Mouse (Mus musculus): ENCODE measurements around the gene Ldlrad1. TPM values are rescaled to one million over a fixed set of nuclear protein-coding genes. Genes with fewer than 3 reads are reported as not detected.

Gene Ldlrad1
- polyA plus RNA-seq, 1 experiment, result 52.0 TPM

DNA sequence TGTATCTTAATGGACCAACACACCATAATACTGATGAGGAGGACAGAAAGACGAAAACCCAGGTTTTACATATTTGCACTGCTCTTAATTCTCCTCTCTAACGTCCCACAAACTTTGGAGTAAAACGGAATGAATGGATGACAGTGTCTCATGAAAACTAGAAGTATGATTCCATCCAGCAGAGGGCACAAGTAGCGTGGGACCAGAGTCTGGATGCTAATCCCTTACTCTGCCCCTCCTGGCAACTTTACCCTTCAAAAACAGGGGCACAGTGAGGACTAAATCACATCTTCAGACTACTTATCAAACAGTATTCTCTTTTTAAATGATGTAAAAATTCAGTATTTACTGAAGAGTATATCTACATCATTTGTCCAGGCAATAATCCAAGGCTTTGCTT is 41.5 kb downstream of the Ldlrad1 start:
- H3K4me1 ChIP-seq (ENCODE audit: control insufficient read depth, insufficient read depth, low read length), result peaks cover 9% of the 10 kb centered on the region

DNA sequence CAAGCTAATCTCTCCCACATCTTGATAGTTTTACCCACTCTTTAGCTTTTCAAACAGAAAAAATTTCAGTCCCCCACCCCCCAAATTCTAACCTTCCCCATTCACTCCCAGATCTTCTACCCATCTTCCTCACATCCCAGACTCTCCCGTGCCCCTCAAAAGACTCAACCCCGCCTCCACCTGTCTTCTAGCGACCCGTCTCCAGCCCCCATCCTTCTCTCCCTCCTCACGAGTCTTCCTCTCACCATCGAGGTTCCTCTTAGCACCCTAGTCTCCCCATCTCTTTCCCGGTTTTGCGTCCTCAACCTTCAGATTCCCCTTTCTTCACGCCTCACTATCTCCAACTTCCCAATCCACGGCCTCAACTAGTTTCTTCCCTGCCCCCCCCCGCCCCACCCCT is 43.5 kb downstream of the Ldlrad1 start:
- DNase-seq, result peak; percentile 21
- peaks cover 3% of the 10 kb centered on the region; the same call in 1 of the 2 replicates for H3K4me1 ChIP-seq (ENCODE audit: control insufficient read depth, insufficient read depth, low read length)

More for the DNA sequence above, 41.5 kb downstream of the Ldlrad1 start:
- DNase-seq, result no peak
- no peak overlapping the region for H3K4me3 ChIP-seq (replicated peaks; ENCODE audit: extremely low read depth, low read depth, low read length)
- WGBS, result 18% methylated on average over 4 of the region's 4 CpGs
- TF ChIP-seq POLR2A (IDR thresholded peaks at IDR 0.05; ENCODE audit: borderline replicate concordance, extremely low read depth, low read depth, low read length) (no peak), CTCF (IDR thresholded peaks at IDR 0.05; ENCODE audit: insufficient read depth, low read length) (peak; percentile 61)

DNA sequence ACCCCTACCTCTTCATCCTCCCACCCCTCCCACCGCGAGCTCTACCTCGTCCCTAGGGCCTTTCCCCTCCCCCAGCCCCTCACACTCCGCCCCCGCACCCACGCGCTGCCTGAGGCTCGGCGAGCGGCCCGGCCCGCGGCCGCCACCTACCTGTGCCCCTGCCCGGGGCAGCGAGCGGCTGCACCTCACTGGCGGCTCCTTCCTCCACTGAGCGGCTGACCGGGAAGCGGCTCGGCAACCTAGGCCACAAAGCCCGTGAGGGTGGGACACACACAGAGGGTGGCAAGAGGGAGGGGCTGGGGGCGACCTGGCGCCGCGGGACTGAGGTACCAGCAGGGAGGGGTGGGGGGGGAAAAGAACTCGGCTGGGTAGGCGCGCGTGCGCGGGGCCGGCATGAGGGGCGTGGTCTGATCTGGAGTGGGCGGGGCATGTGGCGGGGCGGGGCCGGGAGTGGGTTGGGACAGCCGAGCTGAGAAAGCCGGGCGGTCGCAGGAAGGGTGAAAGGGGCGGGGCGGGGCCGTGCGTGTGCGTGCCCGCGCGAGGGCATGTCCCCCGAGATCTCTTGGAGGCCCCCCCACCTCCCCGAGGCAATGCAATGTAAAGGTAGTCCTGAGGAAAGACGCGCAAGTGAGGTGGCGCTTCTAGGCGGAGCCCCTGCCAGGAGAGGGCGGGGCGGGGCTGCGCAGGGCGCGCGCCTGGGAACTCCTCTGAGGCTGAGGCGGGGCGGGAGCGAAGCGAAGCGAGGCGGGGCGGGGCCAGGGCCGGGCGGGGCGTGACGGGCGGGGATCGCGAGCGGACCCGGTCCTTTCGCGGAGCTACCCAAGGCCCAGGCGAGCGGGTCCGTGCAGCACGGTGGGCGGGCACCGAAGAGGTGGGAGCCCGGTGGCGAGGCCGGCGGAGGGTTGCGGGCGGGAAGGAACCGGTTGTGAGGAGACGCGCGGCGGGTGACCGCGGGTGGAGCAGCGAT is 44.4 kb downstream of the Ldlrad1 start, which contains the start of the genes Lrrc42 and Hspb11:
Gene Lrrc42, minus strand, starts transcription at position 408 of the 967 bp plus-strand sequence.
Gene Hspb11, plus strand, starts transcription at position 469 of the 967 bp plus-strand sequence.
- 1% methylated on average over 93 of the region's 101 CpGs for WGBS
- TF ChIP-seq CTCF (IDR thresholded peaks at IDR 0.05; ENCODE audit: insufficient read depth, low read length), result no peak
- Histone ChIP-seq H3K4me3 (replicated peaks; ENCODE audit: extremely low read depth, low read depth, low read length) (peak within 1 kb of the TSS; percentile 83), H3K4me1 (ENCODE audit: control insufficient read depth, insufficient read depth, low read length) (peaks cover 3% of the 10 kb centered on the region; the same call in 1 of the 2 replicates)
- DNase-seq, result peak; percentile 87

More for the DNA sequence above, 43.5 kb downstream of the Ldlrad1 start:
- peak overlapping the region; percentile 4 for H3K4me3 ChIP-seq (replicated peaks; ENCODE audit: extremely low read depth, low read depth, low read length)
- TF ChIP-seq POLR2A (IDR thresholded peaks at IDR 0.05; ENCODE audit: borderline replicate concordance, extremely low read depth, low read depth, low read length) (no peak), CTCF (IDR thresholded peaks at IDR 0.05; ENCODE audit: insufficient read depth, low read length) (no peak)
- WGBS, result 4% methylated on average over 11 of the region's 11 CpGs

DNA sequence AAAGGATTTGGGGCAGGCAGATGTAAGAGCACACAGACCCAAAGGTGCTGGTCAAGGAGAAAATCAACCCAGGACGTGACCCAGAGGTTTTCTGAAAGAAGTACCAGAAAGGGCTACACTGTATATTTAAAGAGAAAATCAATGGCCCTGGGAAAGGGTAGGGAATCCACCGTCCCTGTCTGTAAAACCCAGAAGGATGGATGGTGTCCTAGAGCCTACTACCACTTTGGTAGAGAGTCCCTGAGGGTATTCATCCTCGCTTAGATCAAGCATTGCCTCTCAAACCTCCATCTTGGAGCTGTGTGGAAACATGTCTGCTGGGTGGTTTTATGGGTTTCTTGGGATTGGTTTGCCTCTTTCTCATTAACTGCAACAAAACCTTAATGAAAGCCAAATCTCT is 45.4 kb downstream of the Ldlrad1 start:
- H3K4me3 ChIP-seq (replicated peaks; ENCODE audit: extremely low read depth, low read depth, low read length), result no peak overlapping the region
- WGBS, result 45% methylated on average over 3 of the region's 3 CpGs
- TF ChIP-seq CTCF (IDR thresholded peaks at IDR 0.05; ENCODE audit: insufficient read depth, low read length), result no peak
- TF ChIP-seq POLR2A (IDR thresholded peaks at IDR 0.05; ENCODE audit: borderline replicate concordance, extremely low read depth, low read depth, low read length), result no peak

DNA sequence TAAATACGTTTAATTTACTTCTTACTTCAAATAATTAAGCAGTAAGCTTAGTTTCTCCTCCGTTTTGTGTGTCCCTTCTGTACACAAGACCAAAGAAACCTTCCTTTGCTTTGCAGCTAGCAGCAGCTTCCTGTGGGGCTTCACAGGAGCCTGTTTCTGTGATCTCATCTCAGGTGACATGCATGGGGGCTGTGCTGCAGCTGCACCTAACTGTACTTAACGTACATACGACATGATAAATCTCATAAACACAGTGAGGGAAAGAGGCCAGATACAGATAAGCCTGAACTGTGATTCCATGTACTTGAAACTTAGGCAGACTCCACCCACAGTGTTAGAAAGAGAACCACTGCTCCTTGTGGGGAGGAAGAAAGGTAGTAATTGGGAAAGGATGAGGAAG is 51.0 kb downstream of the Ldlrad1 start:
- WGBS, result 39% methylated on average over 4 of the region's 4 CpGs
- TF ChIP-seq POLR2A (IDR thresholded peaks at IDR 0.05; ENCODE audit: borderline replicate concordance, extremely low read depth, low read depth, low read length) (no peak), CTCF (IDR thresholded peaks at IDR 0.05; ENCODE audit: insufficient read depth, low read length) (no peak)
- DNase-seq, result no peak
- Histone ChIP-seq H3K4me1 (ENCODE audit: control insufficient read depth, insufficient read depth, low read length) (no peaks in the 10 kb centered on the region), H3K4me3 (replicated peaks; ENCODE audit: extremely low read depth, low read depth, low read length) (no peak overlapping the region)

More for the DNA sequence above, 45.4 kb downstream of the Ldlrad1 start:
- peaks cover 3% of the 10 kb centered on the region; the same call in 1 of the 2 replicates for H3K4me1 ChIP-seq (ENCODE audit: control insufficient read depth, insufficient read depth, low read length)
- DNase-seq, result no peak

Other genes starting within 250 kb of the Ldlrad1 start
- gene Mrpl37, start 142.3 kb upstream of the Ldlrad1 start, polyA plus RNA-seq (2012; rRNA removed), result 40.4 and 51.3 TPM in 2 replicates
- gene Cyb5rl, start 142.2 kb upstream of the Ldlrad1 start, polyA plus RNA-seq (2012; rRNA removed), result 6.8 and 11.0 TPM in 2 replicates
- 0.07 TPM in 1 of 2 replicates, not detected in the other for gene Cdcp2, start 112.3 kb upstream of the Ldlrad1 start, polyA plus RNA-seq (2012; rRNA removed)
- 321 and 330 TPM in 2 replicates for gene Tmem59, start 30.8 kb upstream of the Ldlrad1 start, polyA plus RNA-seq (2012; rRNA removed)
- 5.6 and 7.5 TPM in 2 replicates for gene Tceanc2, start 30.1 kb upstream of the Ldlrad1 start, polyA plus RNA-seq (2012; rRNA removed)
- 9.0 and 10.6 TPM in 2 replicates for gene Lrrc42, start 44.4 kb downstream of the Ldlrad1 start, polyA plus RNA-seq (2012; rRNA removed)
- gene Hspb11, start 44.4 kb downstream of the Ldlrad1 start, polyA plus RNA-seq (2012; rRNA removed), result 2.4 and 4.2 TPM in 2 replicates
- gene Dio1, start 98.0 kb downstream of the Ldlrad1 start, polyA plus RNA-seq (2012; rRNA removed), result 0.40 and 0.75 TPM in 2 replicates
- 32.2 and 48.6 TPM in 2 replicates for gene Yipf1, start 105.2 kb downstream of the Ldlrad1 start, polyA plus RNA-seq (2012; rRNA removed)
- gene Ndc1, start 158.6 kb downstream of the Ldlrad1 start, polyA plus RNA-seq (2012; rRNA removed), result 7.8 and 9.9 TPM in 2 replicates
- 0.33 and 0.78 TPM in 2 replicates for gene Glis1, start 225.4 kb downstream of the Ldlrad1 start, polyA plus RNA-seq (2012; rRNA removed)

Measured in lung, adult 2 months (tissue).